Mouse (Mus musculus) thymus, postnatal 36 days (tissue): ENCODE measurements around the gene Grasp.
A peak's percentile ranks its signal among the peaks of the same experiment; 100 is the strongest.

Experiments
- DNase-seq, 2 experiments: peaks; one replicate each; pipeline ENCODE4 v3.0.0; 2022; ENCODE audit warnings: mixed read lengths in 2 of 2

Gene Grasp

GRCm38 (mm10) chr15:101228866-101229590 is 5.0 kb downstream of the Grasp start:
- no peak for DNase-seq

GRCm38 (mm10) chr15:101230503-101230902 is 6.5 kb downstream of the Grasp start:
- no peak for DNase-seq

GRCm38 (mm10) chr15:101230995-101231647 is 7.1 kb downstream of the Grasp start:
- peak in 1 of 2 experiments; percentile 39 for DNase-seq

GRCm38 (mm10) chr15:101231648-101232180 is 7.7 kb downstream of the Grasp start:
- DNase-seq = no peak

- DNase-seq = peak in 1 of 2 experiments; percentile 23
Observed at GRCm38 (mm10) chr15:101232607-101233006, 8.6 kb downstream of the Grasp start.

- no peak for DNase-seq
Observed at GRCm38 (mm10) chr15:101233183-101233582, 9.2 kb downstream of the Grasp start.

GRCm38 (mm10) chr15:101233641-101234275 is 9.8 kb downstream of the Grasp start:
- no peak for DNase-seq

- DNase-seq = no peak
Observed at GRCm38 (mm10) chr15:101234611-101235341, 10.8 kb downstream of the Grasp start.

GRCm38 (mm10) chr15:101235342-101235698 is 11.3 kb downstream of the Grasp start:
- DNase-seq = peak; percentile 84 to 94

- peak in 1 of 2 experiments; percentile 15 for DNase-seq
Observed at GRCm38 (mm10) chr15:101235728-101236327, 11.8 kb downstream of the Grasp start.

- peak; percentile 77 to 82 for DNase-seq
Observed at GRCm38 (mm10) chr15:101236878-101237277, 12.9 kb downstream of the Grasp start.

- peak; percentile 83 to 85 for DNase-seq
Observed at GRCm38 (mm10) chr15:101238885-101239511, 15.0 kb downstream of the Grasp start.

- DNase-seq = peak in 1 of 2 experiments; percentile 21
Observed at GRCm38 (mm10) chr15:101239821-101240220, 15.8 kb downstream of the Grasp start.

GRCm38 (mm10) chr15:101240799-101241204 is 16.8 kb downstream of the Grasp start:
- peak; percentile 85 to 89 for DNase-seq

- no peak for DNase-seq
Observed at GRCm38 (mm10) chr15:101241236-101241635, 17.2 kb downstream of the Grasp start.

- DNase-seq = no peak
Observed at GRCm38 (mm10) chr15:101241853-101242252, 17.9 kb downstream of the Grasp start.

GRCm38 (mm10) chr15:101242645-101243044 is 18.7 kb downstream of the Grasp start:
- DNase-seq = peak in 1 of 2 experiments; percentile 49

- DNase-seq = peak in 1 of 2 experiments; percentile 12
Observed at GRCm38 (mm10) chr15:101244012-101244411, 20.0 kb downstream of the Grasp start.

GRCm38 (mm10) chr15:101246231-101247154 is 22.5 kb downstream of the Grasp start:
- peak; percentile 90 to 97 for DNase-seq

GRCm38 (mm10) chr15:101247155-101247498 is 23.1 kb downstream of the Grasp start:
- peak in 1 of 2 experiments; percentile 38 for DNase-seq
